ENCODE assay signal across 26 mouse cellular contexts in the genomic region with DNA sequence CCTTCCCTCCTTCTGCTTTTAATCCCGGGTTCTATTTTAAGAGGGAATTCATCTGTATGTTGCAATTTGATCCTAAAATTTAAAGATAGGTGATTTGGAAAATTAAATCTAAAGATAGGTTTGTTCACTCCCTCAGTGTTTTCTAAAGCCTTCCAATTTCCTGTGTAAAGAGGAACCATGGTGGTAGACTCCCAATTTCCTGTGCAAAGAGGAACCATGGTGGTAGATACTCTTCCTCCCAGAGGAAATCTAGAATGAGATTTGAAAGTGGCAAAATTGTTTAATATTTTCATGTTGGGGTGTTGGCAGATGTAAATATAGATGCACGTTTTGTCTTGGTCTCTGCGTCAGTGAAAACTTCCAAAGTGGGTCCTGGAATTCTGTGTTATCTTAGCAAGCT.
A peak's percentile ranks its signal among the peaks of the same experiment; 100 is the strongest.
DNase-seq lines count a peak whose midpoint lies in the region; ATAC-seq and TF ChIP-seq lines count a peak whose summit lies in the region.
"Had no signal": no experiment of that assay in that cellular context is flagged by ENCODE, and none has a peak within 500 bp of the region (broad histone marks: within the 10 kb centered on the region; RNA-seq: fewer than 3 reads in every experiment).

No protein-coding gene starts in this region.

- no peaks in the 10 kb centered on the region for H3K4me1 ChIP-seq in liver, adult 2 months (ENCODE audit: control insufficient read depth, insufficient read depth, low read length)
- H3K4me1 ChIP-seq in bone marrow macrophage, adult 2 months (ENCODE audit: control insufficient read depth, insufficient read depth, low read length): peaks cover 20% of the 10 kb centered on the region
- H3K4me1 ChIP-seq: embryonic facial prominence, embryonic 13.5 days; embryonic facial prominence, embryonic 15.5 days; forebrain, embryonic 12.5 days had no signal

- no peaks in the 10 kb centered on the region for H3K27me3 ChIP-seq in liver, adult 2 months (ENCODE audit: control insufficient read depth, insufficient read depth, low read length)
- H3K27me3 ChIP-seq: embryonic facial prominence, embryonic 13.5 days; embryonic facial prominence, embryonic 15.5 days; forebrain, embryonic 12.5 days; Patski had no signal

- WGBS in liver, adult 2 months: 88% methylated on average over 3 of the region's 3 CpGs

- no peak overlapping the region for H3K9ac ChIP-seq in liver, adult 2 months (ENCODE audit: low read depth, low read length)
- H3K9ac ChIP-seq: embryonic facial prominence, embryonic 13.5 days; embryonic facial prominence, embryonic 15.5 days; forebrain, embryonic 12.5 days had no signal

- H3K4me3 ChIP-seq in liver, adult 2 months (ENCODE audit: insufficient read depth, low read depth, low read length): no peak overlapping the region
- no peak overlapping the region for H3K4me3 ChIP-seq in bone marrow macrophage, adult 2 months (ENCODE audit: insufficient read depth, low read length)
- H3K4me3 ChIP-seq: embryonic facial prominence, embryonic 13.5 days; embryonic facial prominence, embryonic 15.5 days; erythroblast, embryonic 14.5 days; forebrain, embryonic 10.5 days; forebrain, embryonic 12.5 days had no signal

- peak; percentile 12 for DNase-seq in liver, adult 2 months (ENCODE audit: extremely low read depth, low read depth, low spot score)
- DNase-seq in liver: no peak
- DNase-seq in spleen, adult 18-20 months: no peak
- DNase-seq in layer of hippocampus, postnatal 36 days: no peak
- no peak for DNase-seq in cerebellum, adult 18-20 months
- DNase-seq: adrenal gland, adult 8-10 months; adrenal gland, postnatal 14 days; B cell, adult 2 months; cerebellum, adult 11 months; cerebellum, adult 2 months; cerebellum, adult 9-10 months; cerebellum, postnatal 10 days; cerebellum, postnatal 25 days; embryo, embryonic 11 days had no signal

- TF ChIP-seq POLR2A in liver, adult 2 months (IDR thresholded peaks at IDR 0.05; ENCODE audit: extremely low read depth, insufficient read depth, low read length): no peak
- TF ChIP-seq POLR2A in bone marrow macrophage, adult 2 months (IDR thresholded peaks at IDR 0.05; ENCODE audit: borderline replicate concordance, low read depth, low read length): no peak

- peak; percentile 73 for ATAC-seq in granulocyte monocyte progenitor cell, adult 5-6 weeks (replicated peaks; ENCODE audit: poor library complexity, severe bottlenecking)
- ATAC-seq in megakaryocyte, adult 5-6 weeks (ENCODE audit: poor library complexity, severe bottlenecking): peak; percentile 51
- ATAC-seq: activated CD4-positive, CD25-positive, alpha-beta regulatory T cell, adult 4 months; CD4-positive, CD25-positive, alpha-beta regulatory T cell, adult 4 months had no signal

- H3K79me2 ChIP-seq in liver, adult 2 months (ENCODE audit: control insufficient read depth, insufficient read depth, low read length): no peaks in the 10 kb centered on the region

- H3K27ac ChIP-seq in liver, adult 2 months (replicated peaks; ENCODE audit: insufficient read depth, low read depth, low read length): no peak overlapping the region
- peak overlapping the region; percentile 86 for H3K27ac ChIP-seq in bone marrow macrophage, adult 2 months (ENCODE audit: insufficient read depth, low read depth, low read length)
- H3K27ac ChIP-seq: embryonic facial prominence, embryonic 13.5 days; embryonic facial prominence, embryonic 15.5 days; forebrain, embryonic 10.5 days; forebrain, embryonic 12.5 days had no signal

- H3K36me3 ChIP-seq in liver, adult 2 months (ENCODE audit: control insufficient read depth, insufficient read depth, low read length): no peaks in the 10 kb centered on the region
- H3K36me3 ChIP-seq: embryonic facial prominence, embryonic 13.5 days; embryonic facial prominence, embryonic 15.5 days; forebrain, embryonic 10.5 days; forebrain, embryonic 12.5 days; G1E had no signal

- no peak for TF ChIP-seq CTCF in liver, adult 2 months (IDR thresholded peaks at IDR 0.05; ENCODE audit: low read depth, low read length)
- TF ChIP-seq CTCF in bone marrow macrophage, adult 2 months (IDR thresholded peaks at IDR 0.05; ENCODE audit: low read depth, low read length): no peak
